Mouse (Mus musculus): ENCODE results near the gene Olfr1230. TPM values are rescaled to one million over a fixed set of nuclear protein-coding genes. Genes with fewer than 3 reads are reported as not detected.

The Olfr1230 gene
- polyA plus RNA-seq (2017; shearing (Covaris generic)) = not detected

GRCm38 (mm10) chr2:89297168-89297567, at the start of gene Olfr1230:
Gene Olfr1230, minus strand, starts transcription at chr2:89297268.

DNA sequence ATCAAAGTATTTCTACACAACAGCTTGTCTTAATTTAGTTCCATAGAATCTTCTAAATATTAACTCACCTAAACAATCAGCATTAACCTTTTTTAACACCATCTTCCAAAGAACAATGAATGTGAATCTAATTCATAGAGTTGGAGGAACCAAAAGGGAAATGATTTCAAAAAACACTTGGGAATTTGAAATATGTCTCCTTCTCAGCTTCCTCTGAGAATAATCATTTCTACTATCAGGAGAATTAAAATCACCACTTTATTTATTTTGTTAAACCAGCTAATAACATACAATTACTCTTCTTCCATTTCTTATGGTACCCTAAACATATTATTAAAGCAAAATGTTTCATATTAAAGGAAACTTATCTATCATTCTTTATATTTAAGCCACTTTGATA, 45.2 kb upstream of the Olfr1230 start, which contains the start of gene Olfr1233:
TSS of gene Olfr1233 (minus strand) at position 101 of the 400 bp plus-strand sequence.

GRCm38 (mm10) chr2:89329575-89329974, 32.5 kb upstream of the Olfr1230 start, which contains the start of gene Olfr1232:
Gene Olfr1232, minus strand, starts transcription at chr2:89329675.

DNA sequence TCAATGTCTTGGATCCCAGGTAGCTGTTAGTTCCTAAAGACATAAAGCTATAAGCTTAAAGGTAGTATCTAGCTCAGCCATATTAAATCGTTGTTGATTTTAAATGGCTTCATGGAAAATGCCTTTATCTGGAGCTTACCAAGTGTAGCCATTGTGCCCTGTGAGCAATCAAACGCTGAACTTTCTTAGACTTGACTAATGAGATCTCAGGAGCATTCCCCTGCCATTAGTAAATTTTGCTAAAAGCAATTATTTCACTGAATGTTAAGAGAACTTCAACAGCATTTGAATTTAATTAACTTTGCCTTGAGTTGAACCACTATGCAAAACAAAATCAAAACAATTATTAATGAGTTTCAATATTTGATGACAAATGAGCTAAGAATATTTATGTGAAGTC, 9.9 kb upstream of the Olfr1230 start, which contains the start of gene Olfr1231:
TSS of gene Olfr1231 (minus strand) at position 101 of the 400 bp plus-strand sequence.

DNA sequence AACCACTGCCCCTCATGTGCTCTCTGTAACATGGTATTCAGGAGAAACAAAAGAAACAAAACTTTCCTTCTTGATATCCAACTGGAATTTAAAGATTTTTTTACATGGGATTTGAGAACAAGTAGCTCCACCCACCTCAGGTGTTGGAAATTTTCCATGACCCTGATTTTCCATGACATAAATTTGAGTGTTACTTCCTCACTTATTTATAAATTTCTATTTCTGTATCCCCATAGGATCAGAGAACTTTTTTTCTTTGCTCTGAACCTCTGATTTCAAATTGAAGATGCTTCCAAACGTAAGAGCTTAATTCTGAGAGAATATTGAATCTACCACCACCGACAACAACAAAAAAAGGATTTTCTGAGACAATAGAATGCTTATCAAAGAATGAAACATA, 9.2 kb downstream of the Olfr1230 start, which contains the start of gene Olfr1229:
TSS of gene Olfr1229 (minus strand) at position 101 of the 400 bp plus-strand sequence.

GRCm38 (mm10) chr2:89253962-89254361, 43.1 kb downstream of the Olfr1230 start, which contains the start of gene Olfr1228:
Gene Olfr1228, minus strand, starts transcription at chr2:89254062.

Other genes starting within 250 kb of the Olfr1230 start
- not detected for gene Olfr1218, start 236.1 kb downstream of the Olfr1230 start, polyA plus RNA-seq (2017; shearing (Covaris generic))
- not detected for gene Olfr1219, start 213.8 kb downstream of the Olfr1230 start, polyA plus RNA-seq (2017; shearing (Covaris generic))
- gene Olfr1220, start 190.4 kb downstream of the Olfr1230 start, polyA plus RNA-seq (2017; shearing (Covaris generic)) = not detected
- not detected for gene Olfr1221, start 180.0 kb downstream of the Olfr1230 start, polyA plus RNA-seq (2017; shearing (Covaris generic))
- not detected for gene Olfr1222, start 164.2 kb downstream of the Olfr1230 start, polyA plus RNA-seq (2017; shearing (Covaris generic))
- not detected for gene Olfr1223, start 145.7 kb downstream of the Olfr1230 start, polyA plus RNA-seq (2017; shearing (Covaris generic))
- not detected for gene Olfr1224-ps1, start 133.2 kb downstream of the Olfr1230 start, polyA plus RNA-seq (2017; shearing (Covaris generic))
- not detected for gene Olfr1225, start 122.6 kb downstream of the Olfr1230 start, polyA plus RNA-seq (2017; shearing (Covaris generic))
- gene Olfr1226, start 97.2 kb downstream of the Olfr1230 start, polyA plus RNA-seq (2017; shearing (Covaris generic)) = not detected
- not detected for gene Olfr1228, start 43.2 kb downstream of the Olfr1230 start, polyA plus RNA-seq (2017; shearing (Covaris generic))
- gene Olfr1229, start 9.3 kb downstream of the Olfr1230 start, polyA plus RNA-seq (2017; shearing (Covaris generic)) = not detected
- not detected for gene Olfr1231, start 9.8 kb upstream of the Olfr1230 start, polyA plus RNA-seq (2017; shearing (Covaris generic))
- gene Olfr1232, start 32.4 kb upstream of the Olfr1230 start, polyA plus RNA-seq (2017; shearing (Covaris generic)) = not detected
- gene Olfr1233, start 45.1 kb upstream of the Olfr1230 start, polyA plus RNA-seq (2017; shearing (Covaris generic)) = not detected
- gene Olfr1234, start 67.6 kb upstream of the Olfr1230 start, polyA plus RNA-seq (2017; shearing (Covaris generic)) = not detected
- not detected for gene Olfr1238, start 112.4 kb upstream of the Olfr1230 start, polyA plus RNA-seq (2017; shearing (Covaris generic))
- gene Olfr1239, start 123.1 kb upstream of the Olfr1230 start, polyA plus RNA-seq (2017; shearing (Covaris generic)) = not detected
- not detected for gene Olfr1240, start 145.7 kb upstream of the Olfr1230 start, polyA plus RNA-seq (2017; shearing (Covaris generic))
- not detected for gene Olfr1241, start 189.9 kb upstream of the Olfr1230 start, polyA plus RNA-seq (2017; shearing (Covaris generic))
- not detected for gene Olfr1242, start 201.1 kb upstream of the Olfr1230 start, polyA plus RNA-seq (2017; shearing (Covaris generic))
- gene Olfr1243, start 234.2 kb upstream of the Olfr1230 start, polyA plus RNA-seq (2017; shearing (Covaris generic)) = not detected

All from CD4-positive, CD25-positive, alpha-beta regulatory T cell, adult 9 weeks (primary cell).